Mouse (Mus musculus) T-cell, adult 66 days (primary cell): ENCODE results near the gene Fzd2. TPM values are rescaled to one million over a fixed set of nuclear protein-coding genes. Genes with fewer than 3 reads are reported as not detected.

Source experiments
- total RNA-seq, 2 experiments: library from RNA; stranded (reverse); gene quantifications; 3 replicates in 1 of 2; 4 replicates in 1 of 2; pipeline ENCODE4 v1.2.4; 2023

The Fzd2 gene
- total RNA-seq: not detected

DNA sequence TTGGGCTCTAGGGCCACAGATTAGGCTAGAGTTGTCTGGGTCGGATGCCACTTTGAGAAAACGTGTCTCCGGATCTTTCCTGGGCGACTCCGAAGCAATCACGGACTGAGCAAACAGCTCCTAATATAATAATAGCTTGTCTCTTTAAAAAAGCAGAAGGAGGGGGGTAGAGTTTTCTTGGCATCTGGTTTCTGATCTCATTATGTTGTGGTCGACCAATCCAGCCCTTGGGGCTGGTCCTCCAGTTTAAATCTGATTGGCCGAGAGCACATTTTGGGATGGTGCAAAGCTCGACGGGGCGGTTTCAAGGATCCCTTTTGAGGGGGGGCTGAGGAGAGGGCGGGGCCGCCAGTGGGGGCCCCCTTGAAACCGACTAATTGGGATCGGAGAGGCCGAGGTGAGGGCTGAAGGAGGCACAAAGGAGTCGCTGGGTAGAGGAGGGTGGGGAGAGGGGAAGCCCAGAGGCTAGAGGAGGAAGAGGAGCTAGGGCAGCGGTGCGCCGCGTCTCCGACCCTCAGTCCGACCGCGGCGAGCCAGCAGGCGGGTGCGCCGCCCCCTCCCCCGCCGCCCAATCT lies at the start of gene Fzd2:
Gene Fzd2 (plus strand): TSS at position 387 of the 575 bp plus-strand sequence.

DNA sequence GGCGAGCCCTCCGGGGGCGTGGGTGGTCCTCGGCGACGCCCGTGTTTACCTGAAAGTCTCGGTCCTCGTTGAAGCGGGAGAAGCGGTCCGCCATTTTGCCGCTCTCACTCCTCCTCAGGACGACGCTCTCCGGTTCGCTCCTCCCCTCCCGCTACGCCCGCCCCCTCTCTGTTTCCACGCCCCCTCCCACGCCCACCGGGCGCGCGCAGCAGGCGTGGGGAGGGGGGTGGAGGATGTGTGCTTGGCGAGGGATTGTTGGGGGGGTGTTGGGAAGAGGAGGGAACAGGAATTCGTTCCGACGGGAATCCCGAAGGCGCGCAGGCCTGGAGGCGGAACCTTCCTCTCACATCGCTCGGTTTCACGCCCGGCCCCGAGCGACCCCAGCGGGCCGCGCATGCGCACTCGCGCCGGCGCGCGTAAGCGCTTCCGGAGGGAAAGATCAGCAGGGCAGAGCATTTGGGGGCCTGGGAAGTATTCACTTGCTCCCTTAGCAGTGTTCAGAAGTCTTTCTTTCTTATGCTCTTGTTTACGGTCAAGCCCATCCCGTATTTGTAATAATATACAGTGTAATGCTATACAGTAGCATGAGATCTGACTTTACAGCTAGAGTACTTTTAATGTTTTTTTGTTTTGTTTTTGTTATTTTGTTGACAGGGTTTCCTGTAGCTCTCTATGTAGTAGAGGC lies 48.0 kb upstream of the Fzd2 start, which contains the start of gene Gpatch8:
Gene Gpatch8 (minus strand): TSS at position 362 of the 685 bp plus-strand sequence.

DNA sequence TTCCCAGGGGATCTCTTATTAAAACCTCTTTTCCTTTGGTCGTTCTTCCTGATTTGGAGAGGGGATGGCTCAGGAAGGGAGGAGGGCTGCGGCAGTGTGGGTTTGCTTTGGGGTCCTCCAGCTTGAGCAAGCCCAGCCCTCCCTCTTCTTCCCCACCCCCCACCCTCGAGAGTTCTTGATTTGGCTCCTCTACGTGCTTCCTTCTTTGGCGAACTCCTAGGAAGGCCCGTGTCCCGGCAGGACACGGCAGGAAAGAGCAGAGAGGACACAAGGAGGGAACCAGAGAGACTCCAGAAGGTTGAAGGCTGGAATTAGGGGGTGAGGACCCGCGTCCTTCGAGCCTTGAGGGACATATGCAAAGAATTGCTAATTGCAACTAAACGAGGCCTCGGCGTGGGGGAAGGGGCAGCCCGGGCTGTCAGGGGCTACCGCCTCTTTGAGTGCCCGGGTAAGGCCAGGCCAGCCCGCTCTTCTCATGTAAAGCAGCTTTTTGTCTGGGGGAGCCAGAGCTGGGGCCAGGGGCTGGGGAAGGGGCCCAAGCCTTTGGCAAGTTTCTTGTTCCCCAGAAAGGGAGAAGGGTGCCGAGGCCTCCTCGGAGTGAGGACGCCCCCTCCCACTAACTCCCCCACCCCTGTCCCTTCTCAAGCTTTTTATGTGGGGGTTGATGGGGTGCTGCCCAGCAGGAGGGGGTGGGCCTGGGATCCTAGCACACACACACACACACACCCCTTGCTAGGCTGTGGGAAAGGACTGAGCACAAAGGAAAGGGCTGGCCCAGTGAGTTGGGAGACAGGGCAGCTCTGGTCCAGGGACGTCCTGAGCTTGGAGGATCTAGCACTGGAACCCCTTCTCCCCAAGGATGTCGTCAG lies 24.8 kb upstream of the Fzd2 start, which contains the start of gene Gm11627:
Gene Gm11627 (minus strand): TSS at position 297 of the 869 bp plus-strand sequence.

Other genes with a start within 250 kb of the Fzd2 start
- not detected for gene Slc4a1, start 238.2 kb upstream of the Fzd2 start, total RNA-seq
- gene Rundc3a, start 211.0 kb upstream of the Fzd2 start, total RNA-seq: 1 to 10 TPM; 5.2 to 6.9 TPM
- 10 to 100 TPM; 29.1 to 29.5 TPM for gene Slc25a39, start 196.4 kb upstream of the Fzd2 start, total RNA-seq
- 10 to 100 TPM; 14.8 to 23.8 TPM for gene Grn, start 174.1 kb upstream of the Fzd2 start, total RNA-seq
- 1 to 10 TPM in 1 of 2 experiments, not detected in 1; 1.5 TPM for gene Fam171a2, start 156.7 kb upstream of the Fzd2 start, total RNA-seq
- 10 to 100 TPM; 15.2 to 24.0 TPM for gene Itga2b, start 134.3 kb upstream of the Fzd2 start, total RNA-seq
- 10 to 100 TPM; 54.3 to 61.2 TPM for gene Gpatch8, start 48.0 kb upstream of the Fzd2 start, total RNA-seq
- not detected for gene Gm11627, start 24.9 kb upstream of the Fzd2 start, total RNA-seq
- gene Meioc, start 59.3 kb downstream of the Fzd2 start, total RNA-seq: not detected
- gene Ccdc43, start 93.4 kb downstream of the Fzd2 start, total RNA-seq: 10 to 100 TPM; 37.0 to 38.8 TPM
- 1 to 10 TPM; 2.8 to 2.9 TPM for gene Adam11, start 157.0 kb downstream of the Fzd2 start, total RNA-seq
- not detected for gene Gjc1, start 215.3 kb downstream of the Fzd2 start, total RNA-seq
- not detected for gene Higd1b, start 231.5 kb downstream of the Fzd2 start, total RNA-seq